Mouse (Mus musculus) C2C12 (cell line): Measurements from ENCODE around the gene Tmem129.

Experiments used
- CEBPB ChIP-seq: IDR thresholded peaks from one replicate; pipeline ENCODE4 v1.6.1; 2011; ENCODE audit warnings: low read depth, mild to moderate bottlenecking, control low read depth, moderate library complexity
- CTCF ChIP-seq: IDR thresholded peaks from one replicate; pipeline ENCODE4 v1.5.1; 2011; ENCODE audit not compliant: control insufficient read depth, insufficient read depth, insufficient read length
- MAX ChIP-seq: IDR thresholded peaks from one replicate; pipeline ENCODE4 v1.6.1; 2011; ENCODE audit warnings: mild to moderate bottlenecking, control low read depth
- MYOD1 ChIP-seq: IDR thresholded peaks from one replicate; pipeline ENCODE4 v1.6.1; 2011; ENCODE audit warnings: low read depth; ENCODE audit not compliant: control insufficient read depth, insufficient read length
- MYOG ChIP-seq: IDR thresholded peaks from one replicate; pipeline ENCODE4 v1.6.1; 2011; ENCODE audit not compliant: control insufficient read depth, insufficient read length; ENCODE audit errors: extremely low read depth
- USF1 ChIP-seq: IDR thresholded peaks from one replicate; pipeline ENCODE4 v1.6.1; 2011; ENCODE audit warnings: low read depth, mild to moderate bottlenecking, control low read depth, moderate library complexity

GRCm38 (mm10) chr5:33605314-33605713, 52.9 kb downstream of the Tmem129 start:
- TF ChIP-seq CTCF = no peak
- no peak for TF ChIP-seq USF1
- no peak for TF ChIP-seq MYOD1
- no peak for TF ChIP-seq MYOG
- no peak for TF ChIP-seq MAX
- TF ChIP-seq CEBPB = no peak
